Mouse (Mus musculus): ENCODE data around the gene Casq2. TPM values are rescaled to one million over a fixed set of nuclear protein-coding genes. Genes with fewer than 3 reads are reported as not detected.

Casq2 gene
- 1 to 10 TPM in 2 of 4 experiments, under 1 TPM in 2; 0.86 to 2.8 (median 1.0) TPM for total RNA-seq (2022)

DNA sequence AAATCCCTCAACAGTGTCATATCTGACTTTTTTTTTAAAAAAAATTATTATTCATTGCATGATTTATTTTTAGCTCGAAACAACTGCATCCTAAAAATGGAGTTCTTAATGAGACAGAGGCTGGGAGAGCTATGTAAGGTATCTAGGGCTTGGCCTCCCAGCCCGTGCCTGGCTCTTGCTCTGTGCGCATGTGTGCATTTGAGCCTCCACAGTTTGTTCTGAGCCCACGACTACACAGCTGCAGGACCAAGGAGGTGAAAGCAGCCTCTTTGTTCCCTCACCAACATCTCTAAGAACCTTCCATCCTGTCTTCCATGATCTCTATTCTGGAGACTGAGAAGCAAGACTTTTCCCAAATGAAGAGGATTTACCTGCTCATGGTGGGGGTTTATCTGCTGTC is at the start of gene Casq2:
Gene Casq2, plus strand, starts transcription at position 133 of the 400 bp plus-strand sequence.
- DNase-seq (ENCODE audit: low spot score in 2 of 2) = no peak

DNA sequence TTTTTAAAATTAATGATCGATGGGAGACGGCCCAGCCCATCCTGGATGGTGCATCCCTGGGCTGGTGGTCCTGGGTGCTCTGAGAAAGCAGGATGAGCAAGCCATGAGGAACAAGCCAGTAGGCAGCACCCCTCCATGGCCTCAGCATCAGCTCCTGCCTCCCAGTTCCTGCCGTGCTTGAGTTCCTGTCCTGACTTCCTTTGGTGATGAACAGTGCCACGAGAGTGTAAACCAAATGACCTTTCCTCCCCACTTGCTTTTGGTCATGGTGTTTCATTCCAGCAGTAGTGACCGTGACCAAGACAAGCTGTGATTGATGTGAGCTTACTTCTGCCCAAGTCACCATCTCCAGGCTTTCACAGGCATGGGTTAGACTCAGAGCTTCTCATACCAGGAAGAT is 48.4 kb upstream of the Casq2 start:
- no peak for DNase-seq (ENCODE audit: low spot score in 2 of 2)

GRCm38 (mm10) chr3:102038608-102039007 is 47.6 kb upstream of the Casq2 start:
- DNase-seq (ENCODE audit: low spot score in 2 of 2) = no peak

DNA sequence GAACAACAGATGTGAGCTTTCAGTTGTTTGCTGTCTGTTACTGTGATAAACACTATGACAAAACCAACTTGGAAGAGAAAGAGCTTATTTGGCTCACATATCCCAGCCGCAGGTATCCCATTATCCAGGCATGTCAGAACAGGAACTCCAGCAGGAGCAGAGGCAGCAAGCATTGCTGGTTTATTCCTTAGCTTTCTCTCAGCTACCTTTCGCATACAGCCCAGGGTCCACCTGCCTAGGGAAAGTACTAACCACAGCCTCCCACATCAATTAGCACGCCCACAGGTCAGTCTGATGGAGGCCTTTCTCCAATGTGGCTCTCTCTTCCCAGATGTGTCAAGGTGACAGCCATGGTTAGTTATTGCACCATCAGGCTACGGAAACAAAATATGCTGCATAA is 44.6 kb upstream of the Casq2 start:
- DNase-seq (ENCODE audit: low spot score in 2 of 2) = no peak

DNA sequence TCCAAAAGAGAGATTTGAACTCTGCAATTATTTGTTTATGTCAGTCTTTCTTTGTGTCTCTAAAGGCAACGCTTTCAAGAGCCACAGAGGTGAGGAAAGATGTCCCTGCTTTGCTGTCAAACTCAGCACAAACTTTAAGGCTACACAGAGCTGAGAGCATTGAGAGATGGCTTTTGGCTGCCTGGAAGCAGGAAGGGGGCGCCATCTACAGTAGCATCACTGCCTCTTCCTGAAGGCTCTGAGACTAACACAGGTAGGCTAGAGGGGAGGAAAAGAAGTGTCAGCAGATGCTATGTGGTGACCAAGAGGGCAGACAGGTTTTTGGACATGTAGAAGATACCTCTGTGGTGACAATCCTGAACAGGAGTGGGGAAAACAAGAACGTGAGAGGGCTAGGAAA is 41.1 kb upstream of the Casq2 start:
- no peak for DNase-seq (ENCODE audit: low spot score in 2 of 2)

DNA sequence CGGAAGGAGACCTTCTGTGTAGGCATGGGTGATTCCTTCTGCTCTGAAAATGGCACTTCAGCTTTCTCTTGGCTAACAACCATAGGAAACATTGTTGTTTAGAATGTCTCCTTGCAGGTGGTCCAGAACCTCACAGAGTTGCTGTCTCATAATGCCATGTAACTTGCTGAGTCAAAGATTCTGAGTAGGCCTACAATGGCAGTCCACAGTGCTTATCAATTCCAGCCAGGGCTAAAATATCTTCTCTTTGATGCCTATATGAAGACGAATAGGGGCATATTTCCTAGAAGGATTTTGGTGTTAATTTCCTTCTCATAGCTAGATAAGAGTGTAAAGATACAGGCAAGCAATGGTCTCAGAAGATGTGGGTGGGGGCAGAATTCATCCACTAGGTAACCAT is 38.7 kb upstream of the Casq2 start:
- no peak for DNase-seq (ENCODE audit: low spot score in 2 of 2)

- no peak for DNase-seq (ENCODE audit: low spot score in 2 of 2)
These were observed 36.8 kb upstream of the Casq2 start for GRCm38 (mm10) chr3:102049207-102050104.

DNA sequence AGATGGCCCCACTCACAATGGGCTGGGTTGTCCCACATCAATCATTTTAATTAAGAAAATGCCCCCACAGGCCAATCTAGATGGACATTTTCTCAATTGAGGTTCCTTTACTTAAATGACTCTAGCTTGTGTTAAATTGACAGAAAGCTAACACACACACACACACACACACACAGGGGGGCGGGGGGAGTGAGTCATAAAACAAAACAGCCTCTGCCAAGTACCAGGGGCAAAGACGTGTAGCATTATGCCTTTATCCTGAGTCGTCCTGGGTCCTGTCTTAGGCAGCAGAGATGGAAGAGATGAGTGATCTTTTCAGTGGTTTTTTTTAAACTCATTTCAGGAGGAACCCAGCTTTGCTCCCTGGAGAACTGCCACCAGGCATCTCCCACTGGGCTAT is 34.2 kb upstream of the Casq2 start:
- no peak for DNase-seq (ENCODE audit: low spot score in 2 of 2)

DNA sequence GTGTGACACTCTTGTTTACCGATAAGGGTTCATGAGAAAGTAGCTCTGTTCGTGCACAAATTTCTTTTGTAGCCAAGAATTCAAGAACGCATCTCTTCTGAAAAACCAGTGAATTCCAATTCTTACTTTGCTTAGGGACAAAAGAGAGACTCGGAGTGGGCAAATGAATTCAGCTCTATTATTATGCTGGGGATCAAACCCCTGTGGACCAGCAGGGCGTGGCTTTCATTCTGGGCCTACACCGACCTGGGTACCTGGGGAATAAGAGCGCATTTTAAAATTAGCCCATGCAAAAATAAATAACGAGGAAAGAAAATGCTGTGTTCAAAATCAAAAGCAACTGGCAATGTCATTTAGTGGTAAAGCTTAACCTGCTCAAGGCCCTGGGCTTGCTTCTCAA is 32.9 kb upstream of the Casq2 start:
- DNase-seq (ENCODE audit: low spot score in 2 of 2) = no peak

DNA sequence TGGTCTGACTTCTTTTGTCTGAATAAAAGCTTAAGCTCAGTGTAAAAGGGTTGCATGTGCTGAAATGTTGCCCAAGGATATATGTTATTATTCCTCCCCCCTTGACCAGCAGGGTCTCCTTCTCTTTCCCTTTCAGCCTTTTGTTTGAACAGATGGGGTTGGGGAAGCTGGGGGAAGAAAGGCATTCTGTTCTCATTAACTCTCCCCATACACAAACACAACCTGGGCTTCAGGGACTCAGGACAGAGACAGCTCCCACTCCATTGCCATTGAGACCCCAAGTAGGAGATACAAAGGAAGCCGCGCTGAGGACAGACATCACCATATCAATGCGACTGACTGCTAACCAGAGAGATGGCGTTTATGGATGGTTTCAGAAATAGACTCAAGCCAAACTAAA is 30.3 kb upstream of the Casq2 start:
- no peak for DNase-seq (ENCODE audit: low spot score in 2 of 2)

DNA sequence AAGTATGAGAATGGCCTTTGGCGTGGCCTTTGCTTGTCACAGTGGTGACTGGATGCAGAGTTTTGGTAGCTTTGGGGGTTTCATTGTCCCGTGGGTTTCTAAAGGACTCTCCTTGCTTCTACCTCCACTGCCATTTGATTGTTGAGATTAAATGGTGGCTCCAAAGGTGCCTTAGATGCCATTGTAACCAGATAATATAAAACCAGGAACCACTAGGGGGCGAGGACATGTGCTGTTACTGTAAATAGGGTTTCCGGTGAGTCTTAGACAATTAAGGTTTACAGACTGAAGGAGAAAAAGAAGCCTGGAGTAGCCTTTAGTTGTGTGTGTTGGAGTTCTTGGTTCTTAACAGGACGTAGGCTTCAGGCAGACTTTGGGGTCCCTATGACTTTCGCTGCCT is 26.1 kb upstream of the Casq2 start:
- DNase-seq (ENCODE audit: low spot score in 2 of 2) = no peak

DNA sequence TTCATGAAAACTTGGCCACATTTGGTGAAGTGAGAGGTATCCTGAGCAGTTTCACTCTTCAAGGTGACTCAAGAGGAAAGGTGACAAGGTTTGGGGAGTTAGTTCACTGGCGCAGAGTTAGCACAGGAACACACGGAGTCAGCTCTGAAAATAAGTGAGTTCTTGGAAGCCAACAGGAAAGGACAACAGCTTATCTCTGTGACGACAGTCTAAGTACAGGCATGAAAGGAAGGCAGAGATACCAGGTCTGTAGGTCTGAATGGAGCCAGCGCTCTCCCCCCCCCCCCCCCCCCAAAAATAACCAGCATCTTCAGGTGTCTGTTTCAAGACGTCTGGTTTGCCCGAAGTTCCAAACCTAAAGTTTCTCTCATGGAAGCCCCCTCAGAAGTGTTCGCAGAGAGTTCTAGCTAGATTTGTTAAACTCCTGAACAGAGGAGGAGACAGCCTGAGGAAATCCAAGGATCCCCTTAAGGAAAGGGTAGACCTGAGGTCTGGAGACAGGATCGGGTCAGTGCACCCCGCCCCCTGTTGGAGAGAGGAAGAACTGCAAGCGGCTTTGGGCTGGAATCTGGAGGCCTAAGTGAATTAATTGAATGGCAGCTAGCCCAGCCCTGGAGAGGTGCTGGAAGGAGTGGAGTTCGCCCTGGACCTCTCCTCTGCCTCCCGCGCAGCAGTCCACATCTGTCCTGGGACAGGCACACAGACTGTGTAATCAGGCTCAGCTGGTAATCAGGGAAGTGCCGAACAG is 24.1 kb upstream of the Casq2 start:
- DNase-seq (ENCODE audit: low spot score in 2 of 2) = peak; percentile 15 to 48

- DNase-seq (ENCODE audit: low spot score in 2 of 2) = no peak
These were observed 23.6 kb upstream of the Casq2 start for GRCm38 (mm10) chr3:102062671-102063010.

GRCm38 (mm10) chr3:102063273-102064120 is 22.7 kb upstream of the Casq2 start:
- no peak for DNase-seq (ENCODE audit: low spot score in 2 of 2)

GRCm38 (mm10) chr3:102064566-102064965 is 21.6 kb upstream of the Casq2 start:
- no peak for DNase-seq (ENCODE audit: low spot score in 2 of 2)

DNA sequence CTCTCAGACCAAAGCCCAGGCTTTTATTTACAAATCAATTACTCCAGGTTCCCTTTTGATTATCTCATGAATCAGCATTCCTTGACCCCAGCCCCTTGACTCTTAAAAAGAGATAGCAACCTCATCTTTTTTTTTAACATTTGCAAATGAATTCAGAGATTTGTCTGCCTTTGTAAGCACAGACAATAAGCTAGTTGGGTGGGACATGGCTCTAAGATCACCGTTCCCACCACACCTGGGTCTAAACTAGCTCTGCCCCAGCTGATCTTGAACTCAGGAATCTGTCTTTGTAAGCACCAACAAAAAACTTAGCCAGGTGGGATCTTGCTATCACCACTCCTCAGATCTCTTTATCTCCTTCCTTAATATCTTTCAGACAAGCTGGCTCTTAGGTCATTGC is 18.9 kb upstream of the Casq2 start:
- no peak for DNase-seq (ENCODE audit: low spot score in 2 of 2)

GRCm38 (mm10) chr3:102067861-102068260 is 18.4 kb upstream of the Casq2 start:
- DNase-seq (ENCODE audit: low spot score in 2 of 2) = no peak

DNA sequence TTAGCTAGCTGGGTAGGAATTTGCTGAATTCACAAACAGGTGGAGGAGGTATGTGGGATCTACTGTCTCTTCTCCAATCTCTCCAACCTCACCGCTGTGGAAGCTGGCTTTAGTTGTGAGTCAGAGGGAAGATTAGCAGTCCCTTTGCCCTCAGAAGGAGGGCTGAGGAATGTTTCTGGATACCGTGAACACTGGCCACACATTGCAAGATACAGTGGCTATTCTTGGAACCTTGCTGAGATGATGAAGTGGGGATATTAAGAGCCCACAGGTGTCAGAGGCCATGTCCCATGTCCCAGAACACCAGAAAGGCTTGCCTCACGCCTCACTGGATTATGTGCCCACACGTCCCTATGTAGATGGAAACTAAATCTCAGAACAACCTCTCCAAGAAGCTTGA is 17.0 kb upstream of the Casq2 start:
- DNase-seq (ENCODE audit: low spot score in 2 of 2) = no peak

- no peak for DNase-seq (ENCODE audit: low spot score in 2 of 2)
These were observed 16.5 kb upstream of the Casq2 start for GRCm38 (mm10) chr3:102069686-102070085.

- no peak for DNase-seq (ENCODE audit: low spot score in 2 of 2)
These were observed 15.9 kb upstream of the Casq2 start for GRCm38 (mm10) chr3:102070360-102070759.

DNA sequence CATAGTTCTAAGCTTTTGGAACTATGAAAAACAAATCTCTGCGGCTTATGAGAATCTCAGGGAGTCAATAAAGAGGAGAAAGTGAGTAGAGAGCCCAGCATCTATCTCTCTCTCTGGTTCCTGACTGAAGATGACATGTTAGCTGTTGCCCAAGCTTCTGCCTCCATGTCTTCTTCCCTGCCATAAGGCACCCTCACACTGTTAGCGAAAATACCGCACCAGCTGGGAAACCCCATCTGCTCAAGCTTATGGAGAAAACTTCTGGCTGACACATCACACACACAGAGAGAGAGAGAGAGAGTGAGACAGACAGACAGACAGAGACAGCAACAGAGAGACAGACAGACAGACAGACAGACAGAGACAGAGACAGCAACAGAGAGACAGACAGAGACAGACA is 15.2 kb upstream of the Casq2 start:
- DNase-seq (ENCODE audit: low spot score in 2 of 2) = peak; percentile 56 to 59

DNA sequence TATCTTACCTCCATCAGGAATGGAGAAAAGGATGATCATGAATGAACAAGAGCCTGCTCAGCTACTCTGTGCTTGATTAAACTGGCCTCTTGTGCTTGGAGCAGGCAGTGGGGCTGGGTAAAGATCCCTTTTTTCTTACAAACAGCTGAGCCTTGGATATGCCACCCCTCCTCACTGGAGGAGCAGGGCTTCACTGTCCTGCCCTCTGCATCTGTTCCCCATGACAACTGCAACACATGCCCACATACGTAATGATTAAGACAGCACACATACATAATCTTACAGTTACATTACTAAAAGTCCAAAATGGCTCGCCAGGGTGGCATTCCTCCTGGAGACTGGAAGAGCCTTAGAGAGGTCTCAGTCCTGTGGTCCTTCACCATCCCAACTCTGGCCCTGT is 6.8 kb upstream of the Casq2 start:
- DNase-seq (ENCODE audit: low spot score in 2 of 2) = no peak
